Mouse (Mus musculus): ENCODE measurements around the gene Tnxb. TPM values are rescaled to one million over a fixed set of nuclear protein-coding genes. Genes with fewer than 3 reads are reported as not detected.

Gene Tnxb
- polyA plus RNA-seq, 1 experiment: 0.77 TPM

GRCm38 (mm10) chr17:34632261-34632691 lies 38.1 kb upstream of the Tnxb start:
- H3K27ac ChIP-seq (ENCODE audit: control insufficient read depth, insufficient read depth, low read depth, low read length): no peak overlapping the region
- H3K36me3 ChIP-seq (ENCODE audit: control insufficient read depth, insufficient read depth, low read length): no peaks in the 10 kb centered on the region
- H3K4me1 ChIP-seq (ENCODE audit: control insufficient read depth, insufficient read depth, low read length): peaks cover 36% of the 10 kb centered on the region
- peak overlapping the region; percentile 71 for H3K4me3 ChIP-seq (ENCODE audit: control insufficient read depth, low read depth, low read length)
- H3K27me3 ChIP-seq (ENCODE audit: control insufficient read depth, insufficient read depth, low read length): peaks cover 5% of the 10 kb centered on the region; the same call in 1 of the 2 replicates
- TF ChIP-seq CTCF (IDR thresholded peaks at IDR 0.05; ENCODE audit: control insufficient read depth, insufficient read depth, insufficient replicate concordance, low read depth, low read length) (no peak), POLR2A (IDR thresholded peaks at IDR 0.05; ENCODE audit: control insufficient read depth, low read depth, low read length) (no peak)

- Histone ChIP-seq H3K27ac (ENCODE audit: control insufficient read depth, insufficient read depth, low read depth, low read length) (no peak overlapping the region), H3K36me3 (ENCODE audit: control insufficient read depth, insufficient read depth, low read length) (no peaks in the 10 kb centered on the region), H3K27me3 (ENCODE audit: control insufficient read depth, insufficient read depth, low read length) (peaks cover 3% of the 10 kb centered on the region; the same call in 1 of the 2 replicates), H3K4me1 (ENCODE audit: control insufficient read depth, insufficient read depth, low read length) (peaks cover 21% of the 10 kb centered on the region), H3K4me3 (ENCODE audit: control insufficient read depth, low read depth, low read length) (no peak overlapping the region)
- TF ChIP-seq POLR2A (IDR thresholded peaks at IDR 0.05; ENCODE audit: control insufficient read depth, low read depth, low read length) (no peak), CTCF (IDR thresholded peaks at IDR 0.05; ENCODE audit: control insufficient read depth, insufficient read depth, insufficient replicate concordance, low read depth, low read length) (no peak)
Observed at GRCm38 (mm10) chr17:34635671-34636070, 34.7 kb upstream of the Tnxb start.

GRCm38 (mm10) chr17:34637459-34637858 lies 32.9 kb upstream of the Tnxb start:
- Histone ChIP-seq H3K4me1 (ENCODE audit: control insufficient read depth, insufficient read depth, low read length) (peaks cover 7% of the 10 kb centered on the region), H3K27ac (ENCODE audit: control insufficient read depth, insufficient read depth, low read depth, low read length) (no peak overlapping the region), H3K4me3 (ENCODE audit: control insufficient read depth, low read depth, low read length) (peak overlapping the region; percentile 41), H3K27me3 (ENCODE audit: control insufficient read depth, insufficient read depth, low read length) (no peaks in the 10 kb centered on the region), H3K36me3 (ENCODE audit: control insufficient read depth, insufficient read depth, low read length) (no peaks in the 10 kb centered on the region)
- TF ChIP-seq POLR2A (IDR thresholded peaks at IDR 0.05; ENCODE audit: control insufficient read depth, low read depth, low read length): no peak
- TF ChIP-seq CTCF (IDR thresholded peaks at IDR 0.05; ENCODE audit: control insufficient read depth, insufficient read depth, insufficient replicate concordance, low read depth, low read length): no peak

- TF ChIP-seq POLR2A (IDR thresholded peaks at IDR 0.05; ENCODE audit: control insufficient read depth, low read depth, low read length): no peak
- TF ChIP-seq CTCF (IDR thresholded peaks at IDR 0.05; ENCODE audit: control insufficient read depth, insufficient read depth, insufficient replicate concordance, low read depth, low read length): no peak
- no peak overlapping the region for H3K4me3 ChIP-seq (ENCODE audit: control insufficient read depth, low read depth, low read length)
- H3K36me3 ChIP-seq (ENCODE audit: control insufficient read depth, insufficient read depth, low read length): no peaks in the 10 kb centered on the region
- H3K27ac ChIP-seq (ENCODE audit: control insufficient read depth, insufficient read depth, low read depth, low read length): no peak overlapping the region
- H3K27me3 ChIP-seq (ENCODE audit: control insufficient read depth, insufficient read depth, low read length): no peaks in the 10 kb centered on the region
- H3K4me1 ChIP-seq (ENCODE audit: control insufficient read depth, insufficient read depth, low read length): peaks cover 10% of the 10 kb centered on the region
Observed at GRCm38 (mm10) chr17:34639461-34640255, 30.7 kb upstream of the Tnxb start.

GRCm38 (mm10) chr17:34640778-34641601 lies 29.3 kb upstream of the Tnxb start:
- Histone ChIP-seq H3K36me3 (ENCODE audit: control insufficient read depth, insufficient read depth, low read length) (no peaks in the 10 kb centered on the region), H3K27ac (ENCODE audit: control insufficient read depth, insufficient read depth, low read depth, low read length) (no peak overlapping the region), H3K27me3 (ENCODE audit: control insufficient read depth, insufficient read depth, low read length) (no peaks in the 10 kb centered on the region), H3K4me1 (ENCODE audit: control insufficient read depth, insufficient read depth, low read length) (peaks cover 15% of the 10 kb centered on the region), H3K4me3 (ENCODE audit: control insufficient read depth, low read depth, low read length) (no peak overlapping the region)
- no peak for TF ChIP-seq CTCF (IDR thresholded peaks at IDR 0.05; ENCODE audit: control insufficient read depth, insufficient read depth, insufficient replicate concordance, low read depth, low read length)
- no peak for TF ChIP-seq POLR2A (IDR thresholded peaks at IDR 0.05; ENCODE audit: control insufficient read depth, low read depth, low read length)

- Histone ChIP-seq H3K27ac (ENCODE audit: control insufficient read depth, insufficient read depth, low read depth, low read length) (no peak overlapping the region), H3K27me3 (ENCODE audit: control insufficient read depth, insufficient read depth, low read length) (no peaks in the 10 kb centered on the region), H3K36me3 (ENCODE audit: control insufficient read depth, insufficient read depth, low read length) (no peaks in the 10 kb centered on the region), H3K4me3 (ENCODE audit: control insufficient read depth, low read depth, low read length) (no peak overlapping the region), H3K4me1 (ENCODE audit: control insufficient read depth, insufficient read depth, low read length) (peaks cover 20% of the 10 kb centered on the region)
- TF ChIP-seq POLR2A (IDR thresholded peaks at IDR 0.05; ENCODE audit: control insufficient read depth, low read depth, low read length): no peak
- TF ChIP-seq CTCF (IDR thresholded peaks at IDR 0.05; ENCODE audit: control insufficient read depth, insufficient read depth, insufficient replicate concordance, low read depth, low read length): no peak
Observed at GRCm38 (mm10) chr17:34641945-34642344, 28.4 kb upstream of the Tnxb start.

- no peaks in the 10 kb centered on the region for H3K36me3 ChIP-seq (ENCODE audit: control insufficient read depth, insufficient read depth, low read length)
- H3K27ac ChIP-seq (ENCODE audit: control insufficient read depth, insufficient read depth, low read depth, low read length): no peak overlapping the region
- no peaks in the 10 kb centered on the region for H3K27me3 ChIP-seq (ENCODE audit: control insufficient read depth, insufficient read depth, low read length)
- H3K4me1 ChIP-seq (ENCODE audit: control insufficient read depth, insufficient read depth, low read length): peaks cover 21% of the 10 kb centered on the region
- TF ChIP-seq CTCF (IDR thresholded peaks at IDR 0.05; ENCODE audit: control insufficient read depth, insufficient read depth, insufficient replicate concordance, low read depth, low read length) (no peak), POLR2A (IDR thresholded peaks at IDR 0.05; ENCODE audit: control insufficient read depth, low read depth, low read length) (no peak)
- H3K4me3 ChIP-seq (ENCODE audit: control insufficient read depth, low read depth, low read length): no peak overlapping the region
Observed at GRCm38 (mm10) chr17:34643379-34643778, 27.0 kb upstream of the Tnxb start.

Measured in testis, adult 2 months (tissue).